Mouse (Mus musculus): ENCODE results near the gene Hmgb1. TPM values are rescaled to one million over a fixed set of nuclear protein-coding genes. Genes with fewer than 3 reads are reported as not detected.

Gene Hmgb1
- polyA plus RNA-seq, 1 experiment from 2014 or later: 1,278 TPM

DNA sequence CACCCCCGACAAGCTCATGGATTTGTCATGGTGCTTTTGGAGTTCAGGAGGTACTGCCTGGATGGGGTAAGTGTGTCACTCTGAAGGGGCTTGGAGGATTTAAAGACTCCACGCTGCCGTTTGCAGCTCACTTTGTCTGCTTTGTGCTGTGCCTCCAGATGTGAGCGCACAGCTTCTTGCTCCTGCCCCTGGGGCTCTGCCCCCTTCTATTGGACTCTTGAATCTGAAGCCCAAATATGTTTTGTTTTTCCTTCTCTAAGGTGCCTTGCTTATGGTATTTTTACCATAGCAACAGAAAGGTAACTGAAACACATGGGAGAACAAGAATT is 187.6 kb downstream of the Hmgb1 start:
- H3K36me3 ChIP-seq (ENCODE audit: control insufficient read depth, insufficient read depth, low read length): no peaks in the 10 kb centered on the region
- no peak overlapping the region for H3K4me3 ChIP-seq (ENCODE audit: low read depth, low read length)
- H3K27ac ChIP-seq (ENCODE audit: low read depth, low read length): no peak overlapping the region
- ATAC-seq (replicated peaks; ENCODE audit: low FRiP score): no peak
- WGBS: 67% methylated on average over 4 of the region's 4 CpGs
- no peak for DNase-seq (ENCODE audit: low spot score)
- H3K4me1 ChIP-seq (replicated peaks; ENCODE audit: control insufficient read depth, insufficient read depth, low read length): peaks cover 11% of the 10 kb centered on the region; the same call in 1 of the 2 replicates
- H3K9ac ChIP-seq (ENCODE audit: low read depth, low read length): no peak overlapping the region
- no peaks in the 10 kb centered on the region for H3K9me3 ChIP-seq (ENCODE audit: control insufficient read depth, low read length)
- H3K4me2 ChIP-seq: no peak overlapping the region
- H3K27me3 ChIP-seq (replicated peaks; ENCODE audit: control insufficient read depth, insufficient read depth, low read length): no peaks in the 10 kb centered on the region

Other genes starting within 250 kb of the Hmgb1 start
- not detected in 2 replicates for gene Gm42791, start 189.3 kb downstream of the Hmgb1 start, polyA plus RNA-seq (2014; fragmentation: Nextera tagmentation; extraction: Ambion mirVana)
- 53.2 and 62.3 TPM in 2 replicates for gene Uspl1, start 139 bp downstream of the Hmgb1 start, polyA plus RNA-seq (2014; fragmentation: Nextera tagmentation; extraction: Ambion mirVana)
- 20.7 and 24.4 TPM in 2 replicates for gene Alox5ap, start 80.3 kb upstream of the Hmgb1 start, polyA plus RNA-seq (2014; fragmentation: Nextera tagmentation; extraction: Ambion mirVana)
- 0.75 and 1.2 TPM in 2 replicates for gene Medag, start 227.3 kb upstream of the Hmgb1 start, polyA plus RNA-seq (2014; fragmentation: Nextera tagmentation; extraction: Ambion mirVana)